In the genomic region with DNA sequence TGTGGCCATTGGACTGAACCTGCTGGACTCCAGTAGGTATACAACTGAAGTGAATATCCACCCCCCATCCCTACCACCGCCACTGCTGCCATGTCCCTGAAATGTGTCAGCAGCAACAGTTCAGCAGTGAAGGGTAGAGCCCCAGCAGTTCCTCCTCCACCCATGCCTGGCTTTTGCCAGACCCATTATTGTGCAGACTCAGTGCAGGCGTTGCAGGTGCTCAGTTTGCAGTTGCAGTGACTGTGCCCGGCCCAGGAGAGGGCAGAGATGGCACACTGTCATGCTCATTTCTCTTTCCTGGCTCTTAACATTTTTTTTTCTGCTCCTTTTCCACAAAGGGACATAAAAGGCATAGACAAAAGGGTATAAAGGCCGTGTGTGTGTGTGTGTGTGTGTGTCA, we compare ENCODE assay signal across 23 mouse cellular contexts. TPM values are rescaled to one million over a fixed set of nuclear protein-coding genes. Genes with fewer than 3 reads are reported as not detected.
DNase-seq lines count a peak whose midpoint lies in the region; ATAC-seq and TF ChIP-seq lines count a peak whose summit lies in the region.
"Had no signal": no experiment of that assay in that cellular context is flagged by ENCODE, and none has a peak within 500 bp of the region (broad histone marks: within the 10 kb centered on the region; RNA-seq: fewer than 3 reads in every experiment).

No protein-coding gene starts in this region.

- no peak overlapping the region for H3K4me2 ChIP-seq in intestine, postnatal 0 days (replicated peaks; ENCODE audit: low read depth)
- no peak overlapping the region for H3K4me2 ChIP-seq in intestine, embryonic 15.5 days (replicated peaks)
- no peak overlapping the region for H3K4me2 ChIP-seq in CH12.LX (ENCODE audit: insufficient read depth, low read depth, poor library complexity, severe bottlenecking)
- H3K4me2 ChIP-seq in stomach, postnatal 0 days (replicated peaks; ENCODE audit: low read depth) = no peak overlapping the region
- H3K4me2 ChIP-seq: embryonic facial prominence, embryonic 13.5 days; forebrain, embryonic 13.5 days; hindbrain, embryonic 13.5 days had no signal

- WGBS in intestine, postnatal 0 days = 79% methylated on average over 4 of the region's 4 CpGs
- WGBS in intestine, embryonic 15.5 days = 73% methylated on average over 4 of the region's 4 CpGs
- WGBS in stomach, postnatal 0 days = 74% methylated on average over 4 of the region's 4 CpGs

- no peak for ATAC-seq in intestine, postnatal 0 days
- no peak for ATAC-seq in intestine, embryonic 15.5 days
- peak; percentile 42; a peak in 3 of 4 replicates for ATAC-seq in hematopoietic stem cell, adult 5-6 weeks (replicated peaks in 1 of 2; ENCODE audit: insufficient read depth in 1 of 2, low FRiP score in 2 of 2, low TSS enrichment in 1 of 2, low read depth in 1 of 2, poor library complexity in 2 of 2, severe bottlenecking in 2 of 2)
- ATAC-seq in stomach, postnatal 0 days (ENCODE audit: low FRiP score, low TSS enrichment) = no peak
- no peak for ATAC-seq in activated CD4-positive, CD25-positive, alpha-beta regulatory T cell, adult 4 months
- ATAC-seq: forebrain, embryonic 13.5 days; forebrain, postnatal 0 days; hindbrain, postnatal 0 days had no signal

- H3K79me2 ChIP-seq in CH12.LX (replicated peaks; ENCODE audit: control insufficient read depth, extremely low read depth, insufficient read depth, poor library complexity, severe bottlenecking) = no peaks in the 10 kb centered on the region

- peak; percentile 18 for TF ChIP-seq RAD21 in CH12.LX (IDR thresholded peaks at IDR 0.05; ENCODE audit: low read depth, low read length)

- TF ChIP-seq CTCF in intestine, postnatal 0 days (IDR thresholded peaks at IDR 0.05; ENCODE audit: low read depth) = peak; percentile 13; the same call in 1 of the 2 replicates
- TF ChIP-seq CTCF in CH12.LX (conservative IDR thresholded peaks at IDR 0.05 in 1 of 2, IDR thresholded peaks at IDR 0.05 in 1 of 2; ENCODE audit: low read depth in 2 of 2, low read length in 2 of 2) = peak in 1 of 2 experiments; percentile 31; a peak in 2 of 4 replicates
- 0 out of 2 replicates have a peak, but pooled peaks have one; percentile 26 for TF ChIP-seq CTCF in stomach, postnatal 0 days (IDR thresholded peaks at IDR 0.05; ENCODE audit: low read depth)

- dilution Hi-C loops in CH12.LX (cut with MboI; ENCODE audit: extremely low pct_ligation_motif_present, extremely low pct_unique_long_range_greater_than_20kb, low sequenced_read_pairs) = no loop called here

- H3K4me1 ChIP-seq in intestine, postnatal 0 days (replicated peaks; ENCODE audit: control insufficient read depth, insufficient read depth, low read length) = no peaks in the 10 kb centered on the region
- H3K4me1 ChIP-seq in intestine, embryonic 15.5 days (replicated peaks) = no peaks in the 10 kb centered on the region
- H3K4me1 ChIP-seq in CH12.LX (ENCODE audit: control insufficient read depth in 1 of 2, insufficient read depth in 2 of 2) = no peaks in the 10 kb centered on the region
- H3K4me1 ChIP-seq in stomach, postnatal 0 days (replicated peaks; ENCODE audit: control insufficient read depth, insufficient read depth) = no peaks in the 10 kb centered on the region
- H3K4me1 ChIP-seq: embryonic facial prominence, embryonic 13.5 days; forebrain, embryonic 13.5 days; heart, embryonic 10.5 days; hindbrain, embryonic 13.5 days had no signal

- no peak for TF ChIP-seq EP300 in CH12.LX (IDR thresholded peaks at IDR 0.05; ENCODE audit: low read length)
- no peak for TF ChIP-seq EP300 in stomach, postnatal 0 days (optimal IDR thresholded peaks at IDR 0.05)

- no peaks in the 10 kb centered on the region for H3K9me3 ChIP-seq in intestine, postnatal 0 days (ENCODE audit: control insufficient read depth)
- H3K9me3 ChIP-seq in intestine, embryonic 15.5 days = no peaks in the 10 kb centered on the region
- H3K9me3 ChIP-seq in CH12.LX (replicated peaks; ENCODE audit: low read length) = no peaks in the 10 kb centered on the region
- no peaks in the 10 kb centered on the region for H3K9me3 ChIP-seq in stomach, postnatal 0 days (ENCODE audit: control insufficient read depth, low read length)
- H3K9me3 ChIP-seq: embryonic facial prominence, embryonic 13.5 days; forebrain, embryonic 13.5 days; heart, embryonic 10.5 days; hindbrain, embryonic 13.5 days had no signal

- H3K36me3 ChIP-seq in intestine, postnatal 0 days (ENCODE audit: control insufficient read depth, insufficient read depth) = no peaks in the 10 kb centered on the region
- no peaks in the 10 kb centered on the region for H3K36me3 ChIP-seq in intestine, embryonic 15.5 days
- no peaks in the 10 kb centered on the region for H3K36me3 ChIP-seq in CH12.LX (replicated peaks in 1 of 2; ENCODE audit: control insufficient read depth in 1 of 2, insufficient read depth in 1 of 2, low read length in 1 of 2)
- no peaks in the 10 kb centered on the region for H3K36me3 ChIP-seq in stomach, postnatal 0 days (ENCODE audit: control insufficient read depth, insufficient read depth, low read length)
- H3K36me3 ChIP-seq: embryonic facial prominence, embryonic 13.5 days; heart, embryonic 10.5 days; hindbrain, embryonic 13.5 days had no signal

- no peak for DNase-seq in CH12.LX (ENCODE audit: extremely low read depth)
- no peak for DNase-seq in stomach, postnatal 0 days (ENCODE audit: low spot score)
- DNase-seq in layer of hippocampus, postnatal 10 days (ENCODE audit: low spot score in 2 of 2) = no peak
- DNase-seq: adrenal gland, postnatal 10 days; cerebellum, adult 11-12 months; cerebellum, adult 9-10 months; cerebellum, postnatal 25 days; forebrain, postnatal 0 days; gastrocnemius, postnatal 14 days; heart, postnatal 10 days; heart, postnatal 4 days had no signal

- no peak overlapping the region for H3K4me3 ChIP-seq in intestine, postnatal 0 days (ENCODE audit: low read depth, low read length)
- H3K4me3 ChIP-seq in intestine, embryonic 15.5 days (replicated peaks) = no peak overlapping the region
- H3K4me3 ChIP-seq in CH12.LX (replicated peaks in 1 of 3; ENCODE audit: low read depth in 2 of 3, low read length in 2 of 3, poor library complexity in 1 of 3) = no peak overlapping the region
- no peak overlapping the region for H3K4me3 ChIP-seq in stomach, postnatal 0 days (ENCODE audit: low read depth, low read length)
- H3K4me3 ChIP-seq: embryonic facial prominence, embryonic 13.5 days; forebrain, embryonic 13.5 days; heart, embryonic 10.5 days; hindbrain, embryonic 13.5 days had no signal

- no peak overlapping the region for H3K27ac ChIP-seq in intestine, postnatal 0 days (ENCODE audit: low read depth, low read length)
- no peak overlapping the region for H3K27ac ChIP-seq in intestine, embryonic 15.5 days
- H3K27ac ChIP-seq in CH12.LX (ENCODE audit: insufficient read depth, low read depth) = no peak overlapping the region
- no peak overlapping the region for H3K27ac ChIP-seq in stomach, postnatal 0 days (replicated peaks)
- H3K27ac ChIP-seq: embryonic facial prominence, embryonic 13.5 days; forebrain, embryonic 13.5 days; heart, embryonic 10.5 days; hindbrain, embryonic 13.5 days; hindbrain, postnatal 0 days had no signal

- in situ Hi-C loops in CH12.LX (cut with MboI; ENCODE audit: low pct_ligation_motif_present, low pct_unique_long_range_greater_than_20kb, low sequenced_read_pairs) = no loop called here

- no peak for TF ChIP-seq POLR2A in CH12.LX (IDR thresholded peaks at IDR 0.05; ENCODE audit: low read depth, low read length)

- no peaks in the 10 kb centered on the region for H3K27me3 ChIP-seq in intestine, postnatal 0 days (replicated peaks; ENCODE audit: control insufficient read depth, insufficient read depth, low read length)
- no peaks in the 10 kb centered on the region for H3K27me3 ChIP-seq in intestine, embryonic 15.5 days (replicated peaks)
- no peaks in the 10 kb centered on the region for H3K27me3 ChIP-seq in CH12.LX (replicated peaks)
- no peaks in the 10 kb centered on the region for H3K27me3 ChIP-seq in stomach, postnatal 0 days (ENCODE audit: control insufficient read depth, insufficient read depth, low read length)
- H3K27me3 ChIP-seq: embryonic facial prominence, embryonic 13.5 days; forebrain, embryonic 13.5 days; hindbrain, embryonic 13.5 days had no signal

- no peak overlapping the region for H3K9ac ChIP-seq in intestine, postnatal 0 days (ENCODE audit: low read depth, low read length)
- no peak overlapping the region for H3K9ac ChIP-seq in intestine, embryonic 15.5 days
- H3K9ac ChIP-seq in CH12.LX (ENCODE audit: insufficient read depth, low read depth) = no peak overlapping the region
- H3K9ac ChIP-seq in stomach, postnatal 0 days (ENCODE audit: low read length) = no peak overlapping the region
- H3K9ac ChIP-seq: embryonic facial prominence, embryonic 13.5 days; forebrain, embryonic 13.5 days; forebrain, postnatal 0 days; hindbrain, embryonic 13.5 days had no signal

TF ChIP-seq in CH12.LX, 34 proteins besides CTCF, POLR2A, EP300 and RAD21 (continues in another document):
- TF ChIP-seq MXI1 (IDR thresholded peaks at IDR 0.05; ENCODE audit: low read depth, low read length) (no peak), USF2 (conservative IDR thresholded peaks at IDR 0.05; ENCODE audit: low read depth, low read length) (no peak), MEF2A (IDR thresholded peaks at IDR 0.05; ENCODE audit: borderline replicate concordance, low read depth, low read length) (no peak), ZNF384 (IDR thresholded peaks at IDR 0.05; ENCODE audit: low read depth, low read length) (peak; percentile 35; the same call in 1 of the 2 replicates)

RNA-seq across cellular contexts. Expression of a gene that starts 18.5 kb away (rescaled TPM):
- polyA plus RNA-seq in intestine, postnatal 0 days (2015; fragmentation: Nextera tagmentation; extraction: Ambion mirVana) = not detected in 2 replicates
- not detected in 2 replicates for polyA plus RNA-seq in intestine, embryonic 15.5 days (2015; fragmentation: Nextera tagmentation; extraction: Ambion mirVana)
- total RNA-seq in CH12.LX (2012; rRNA removed) = not detected in 2 replicates
- not detected in 2 replicates for total RNA-seq in CH12.LX (2014; rRNA removed)
- not detected in 2 replicates for polyA plus RNA-seq in CH12.LX (2012; ENCODE audit: insufficient read length, low read depth)
- not detected in 2 replicates for total RNA-seq in hematopoietic stem cell, adult 5-6 weeks (2017)
- polyA plus RNA-seq in stomach, postnatal 0 days (2015; fragmentation: Nextera tagmentation; extraction: Ambion mirVana) = not detected in 2 replicates
- not detected for polyA plus RNA-seq in activated CD4-positive, CD25-positive, alpha-beta regulatory T cell, adult 4 months (2017; shearing (Covaris generic))
- not detected for total RNA-seq in layer of hippocampus, postnatal 10 days (2021)
- total RNA-seq: adrenal gland, postnatal 10 days; ES-E14; forebrain, postnatal 0 days; gastrocnemius, adult 18-20 months; gastrocnemius, postnatal 14 days; heart, postnatal 10 days; heart, postnatal 4 days; hindbrain, postnatal 0 days had no signal
- polyA plus RNA-seq: embryonic facial prominence, embryonic 13.5 days; forebrain, embryonic 13.5 days; forebrain, postnatal 0 days; heart, embryonic 10.5 days; heart, embryonic 14.5 days; hindbrain, embryonic 13.5 days; hindbrain, postnatal 0 days had no signal

RNA-seq across cellular contexts. Expression of a gene that starts 41.5 kb away (rescaled TPM):
- 22.9 and 26.1 TPM in 2 replicates for polyA plus RNA-seq in intestine, postnatal 0 days (2015; fragmentation: Nextera tagmentation; extraction: Ambion mirVana)
- polyA plus RNA-seq in intestine, embryonic 15.5 days (2015; fragmentation: Nextera tagmentation; extraction: Ambion mirVana) = 56.4 and 64.9 TPM in 2 replicates
- 48.3 and 53.6 TPM in 2 replicates for total RNA-seq in CH12.LX (2012; rRNA removed)
- total RNA-seq in CH12.LX (2014; rRNA removed) = 81.3 and 87.7 TPM in 2 replicates
- polyA plus RNA-seq in CH12.LX (2012; ENCODE audit: insufficient read length, low read depth) = 57.9 and 65.1 TPM in 2 replicates
- total RNA-seq in hematopoietic stem cell, adult 5-6 weeks (2017) = 98.7 and 107 TPM in 2 replicates
- polyA plus RNA-seq in stomach, postnatal 0 days (2015; fragmentation: Nextera tagmentation; extraction: Ambion mirVana) = 48.6 and 50.2 TPM in 2 replicates
- polyA plus RNA-seq in activated CD4-positive, CD25-positive, alpha-beta regulatory T cell, adult 4 months (2017; shearing (Covaris generic)) = 10 to 100 TPM; 42.6 to 45.8 TPM
- 10 to 100 TPM; 63.9 to 76.0 TPM for total RNA-seq in layer of hippocampus, postnatal 10 days (2021)

Comparison
In these comparisons a context has a peak if more than half of its experiments do, and no peak if none do; other contexts are left out.
1. ATAC-seq: peak in hematopoietic stem cell, adult 5-6 weeks (2 of 2); none in intestine, postnatal 0 days (single experiment), intestine, embryonic 15.5 days (single experiment), stomach, postnatal 0 days (single experiment) and activated CD4-positive, CD25-positive, alpha-beta regulatory T cell, adult 4 months (single experiment).